Mouse (Mus musculus): ENCODE data around the gene Mvp.
A peak's percentile ranks its signal among the peaks of the same experiment; 100 is the strongest.

Gene Mvp

GRCm38 (mm10) chr7:127020031-127020430 lies 5.6 kb upstream of the Mvp start:
- no peak for DNase-seq (ENCODE audit: extremely low read depth, low read depth)

- DNase-seq (ENCODE audit: extremely low read depth, low read depth), result no peak
These were observed 5.0 kb upstream of the Mvp start for GRCm38 (mm10) chr7:127019306-127019960.

GRCm38 (mm10) chr7:127018416-127019305 lies 4.2 kb upstream of the Mvp start:
- no peak for DNase-seq (ENCODE audit: extremely low read depth, low read depth)

- no peak for DNase-seq (ENCODE audit: extremely low read depth, low read depth)
These were observed 3.5 kb upstream of the Mvp start for GRCm38 (mm10) chr7:127017950-127018345.

- DNase-seq (ENCODE audit: extremely low read depth, low read depth), result peak; percentile 95
These were observed 2.8 kb upstream of the Mvp start, which contains the start of gene Pagr1a for GRCm38 (mm10) chr7:127016971-127017949. TSS of gene Pagr1a (minus strand) at chr7:127017352.

GRCm38 (mm10) chr7:127016486-127016938 lies 2.1 kb upstream of the Mvp start:
- DNase-seq (ENCODE audit: extremely low read depth, low read depth), result peak; percentile 65

- DNase-seq (ENCODE audit: extremely low read depth, low read depth), result no peak
These were observed 1.9 kb upstream of the Mvp start, which contains the start of gene Pagr1b for GRCm38 (mm10) chr7:127016481-127016485. TSS of gene Pagr1b (minus strand) at chr7:127016484.

GRCm38 (mm10) chr7:127016081-127016480 lies 1.7 kb upstream of the Mvp start:
- no peak for DNase-seq (ENCODE audit: extremely low read depth, low read depth)

- DNase-seq (ENCODE audit: extremely low read depth, low read depth), result no peak
These were observed 572 bp upstream of the Mvp start for GRCm38 (mm10) chr7:127014993-127015392.

- no peak for DNase-seq (ENCODE audit: extremely low read depth, low read depth)
These were observed 1.0 kb downstream of the Mvp start for GRCm38 (mm10) chr7:127013385-127013784.

GRCm38 (mm10) chr7:127012845-127013244 lies 1.6 kb downstream of the Mvp start:
- DNase-seq (ENCODE audit: extremely low read depth, low read depth), result no peak

- no peak for DNase-seq (ENCODE audit: extremely low read depth, low read depth)
These were observed 2.0 kb downstream of the Mvp start for GRCm38 (mm10) chr7:127012374-127012773.

- DNase-seq (ENCODE audit: extremely low read depth, low read depth), result no peak
These were observed 2.7 kb downstream of the Mvp start for GRCm38 (mm10) chr7:127011717-127012116.

- DNase-seq (ENCODE audit: extremely low read depth, low read depth), result no peak
These were observed 3.4 kb downstream of the Mvp start for GRCm38 (mm10) chr7:127011051-127011450.

- no peak for DNase-seq (ENCODE audit: extremely low read depth, low read depth)
These were observed 4.9 kb downstream of the Mvp start for GRCm38 (mm10) chr7:127009307-127010085.

GRCm38 (mm10) chr7:127008239-127009019 lies 6.0 kb downstream of the Mvp start:
- peak; percentile 94 for DNase-seq (ENCODE audit: extremely low read depth, low read depth)

GRCm38 (mm10) chr7:127007313-127008024 lies 7.0 kb downstream of the Mvp start:
- DNase-seq (ENCODE audit: extremely low read depth, low read depth), result no peak

GRCm38 (mm10) chr7:127004122-127004875 lies 10.1 kb downstream of the Mvp start:
- no peak for DNase-seq (ENCODE audit: extremely low read depth, low read depth)

GRCm38 (mm10) chr7:127003620-127004019 lies 10.8 kb downstream of the Mvp start:
- no peak for DNase-seq (ENCODE audit: extremely low read depth, low read depth)
